Mouse (Mus musculus): ENCODE results near the gene Tmem132b. TPM values are rescaled to one million over a fixed set of nuclear protein-coding genes. Genes with fewer than 3 reads are reported as not detected.

Gene Tmem132b
- polyA plus RNA-seq, 1 experiment from 2014 or later, result 8.1 TPM

DNA sequence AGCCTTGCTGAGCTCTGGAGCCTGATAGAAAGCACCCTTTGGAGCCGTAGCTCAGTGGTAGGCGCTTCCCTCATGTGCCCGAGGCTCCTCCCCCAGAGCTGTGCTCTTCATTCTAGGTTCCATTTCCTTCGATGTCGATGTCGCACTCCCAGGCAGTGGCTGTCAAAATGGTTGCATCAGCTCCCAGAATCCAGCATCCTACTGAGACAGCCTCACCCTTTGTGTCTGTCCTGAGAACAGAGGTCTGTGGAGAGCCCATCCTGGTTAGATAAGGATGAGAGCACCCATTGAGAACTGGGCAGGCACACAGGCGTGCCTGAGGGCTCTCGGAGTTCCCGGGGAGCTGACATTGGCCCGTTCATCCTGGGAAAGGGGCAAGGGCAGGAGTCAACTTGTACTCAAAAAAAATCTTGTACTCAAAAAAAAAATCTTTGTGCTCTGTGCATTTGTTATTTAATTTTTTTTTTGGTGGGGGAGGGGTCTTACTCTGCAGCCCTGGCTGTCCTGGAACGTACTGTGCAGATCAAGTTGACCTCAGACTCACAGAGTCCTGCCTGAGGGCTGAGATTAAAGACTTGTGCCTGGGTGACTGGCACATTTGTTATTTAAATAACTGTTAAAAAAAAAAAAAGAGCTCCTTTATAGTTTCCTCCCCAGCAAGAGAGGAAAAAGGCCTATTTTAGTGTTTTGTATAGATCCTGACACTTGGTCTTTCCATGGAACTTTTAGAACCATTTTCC is 18.3 kb downstream of the Tmem132b start:
- Histone ChIP-seq H3K9ac (no peak overlapping the region), H3K4me1 (peaks cover 21% of the 10 kb centered on the region), H3K27me3 (replicated peaks) (no peaks in the 10 kb centered on the region), H3K36me3 (replicated peaks) (no peaks in the 10 kb centered on the region), H3K4me3 (no peak overlapping the region), H3K9me3 (no peaks in the 10 kb centered on the region), H3K4me2 (no peak overlapping the region), H3K27ac (no peak overlapping the region)
- 11% methylated on average over 11 of the region's 11 CpGs for WGBS
- no peak for ATAC-seq (replicated peaks)

DNA sequence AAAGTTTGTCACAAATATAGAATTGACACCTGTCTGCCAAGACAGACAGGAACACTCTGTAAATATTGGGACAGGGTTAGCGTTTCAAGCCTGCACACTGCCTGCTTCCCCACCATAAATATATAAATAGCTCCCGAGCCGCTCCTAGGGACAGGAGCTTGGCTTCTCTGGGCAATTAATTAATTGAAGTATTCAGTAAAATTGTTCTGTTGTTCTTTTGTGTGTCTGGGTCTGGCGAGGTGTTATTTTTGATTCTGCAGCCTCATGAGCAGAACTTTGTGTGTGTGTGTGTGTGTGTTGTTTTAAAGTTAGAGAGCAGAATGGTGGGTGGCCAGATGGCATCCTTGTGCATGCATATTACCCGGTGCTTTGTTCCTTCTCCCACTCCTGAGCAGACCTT is 24.2 kb downstream of the Tmem132b start:
- no peaks in the 10 kb centered on the region for H3K4me1 ChIP-seq
- H3K27ac ChIP-seq, result no peak overlapping the region
- no peak for ATAC-seq (replicated peaks)
- H3K36me3 ChIP-seq (replicated peaks), result no peaks in the 10 kb centered on the region
- H3K27me3 ChIP-seq (replicated peaks), result no peaks in the 10 kb centered on the region
- H3K4me2 ChIP-seq, result no peak overlapping the region
- 90% methylated on average over 5 of the region's 5 CpGs for WGBS
- H3K4me3 ChIP-seq, result no peak overlapping the region
- no peak overlapping the region for H3K9ac ChIP-seq
- H3K9me3 ChIP-seq, result no peaks in the 10 kb centered on the region

DNA sequence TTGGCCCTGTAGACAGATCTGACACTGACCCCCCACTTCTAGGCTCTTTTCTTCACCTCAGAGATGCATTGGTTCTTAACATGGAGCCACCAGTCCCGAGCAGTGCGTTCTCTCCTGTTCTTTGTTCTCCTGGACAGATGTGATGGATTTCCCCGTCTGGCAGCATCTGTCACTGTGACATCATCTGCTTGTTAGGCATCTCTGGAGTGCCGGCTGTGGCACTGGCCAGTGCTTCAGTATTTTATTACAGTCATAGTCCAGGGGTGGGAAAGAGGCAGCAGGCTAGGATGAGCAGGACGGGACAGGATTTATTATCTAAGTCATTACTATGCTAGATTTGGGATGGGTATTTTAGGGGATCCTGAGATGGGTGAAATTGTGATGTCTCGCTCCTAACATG is 31.9 kb downstream of the Tmem132b start:
- Histone ChIP-seq H3K9me3 (no peaks in the 10 kb centered on the region), H3K27ac (no peak overlapping the region), H3K9ac (no peak overlapping the region), H3K4me3 (no peak overlapping the region), H3K27me3 (replicated peaks) (no peaks in the 10 kb centered on the region), H3K4me1 (no peaks in the 10 kb centered on the region), H3K4me2 (no peak overlapping the region), H3K36me3 (replicated peaks) (no peaks in the 10 kb centered on the region)
- WGBS, result 58% methylated on average over 6 of the region's 6 CpGs
- no peak for ATAC-seq (replicated peaks)

DNA sequence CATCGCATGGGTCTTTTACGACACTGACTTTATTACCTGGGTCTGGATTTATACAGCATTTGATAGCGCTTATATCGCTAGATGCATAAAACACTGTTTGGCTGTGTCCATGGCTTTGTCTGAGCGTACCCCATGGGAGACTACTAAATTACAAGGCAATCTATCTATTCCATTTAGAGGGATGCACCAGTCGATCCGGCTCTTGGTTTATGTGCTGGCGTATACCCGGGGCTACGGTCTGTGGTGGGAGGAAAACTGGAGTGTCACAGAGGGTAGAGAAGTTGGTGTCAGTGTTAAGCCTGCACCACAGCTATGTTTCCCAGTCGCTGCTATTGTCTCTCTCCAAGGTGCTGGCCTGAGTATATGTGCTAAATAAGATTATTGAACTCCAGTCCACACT is 34.2 kb downstream of the Tmem132b start:
- no peak for ATAC-seq (replicated peaks)
- Histone ChIP-seq H3K9me3 (no peaks in the 10 kb centered on the region), H3K4me3 (no peak overlapping the region), H3K27me3 (replicated peaks) (no peaks in the 10 kb centered on the region), H3K9ac (no peak overlapping the region), H3K36me3 (replicated peaks) (no peaks in the 10 kb centered on the region), H3K4me2 (no peak overlapping the region), H3K4me1 (no peaks in the 10 kb centered on the region), H3K27ac (no peak overlapping the region)
- WGBS, result 76% methylated on average over 11 of the region's 11 CpGs

DNA sequence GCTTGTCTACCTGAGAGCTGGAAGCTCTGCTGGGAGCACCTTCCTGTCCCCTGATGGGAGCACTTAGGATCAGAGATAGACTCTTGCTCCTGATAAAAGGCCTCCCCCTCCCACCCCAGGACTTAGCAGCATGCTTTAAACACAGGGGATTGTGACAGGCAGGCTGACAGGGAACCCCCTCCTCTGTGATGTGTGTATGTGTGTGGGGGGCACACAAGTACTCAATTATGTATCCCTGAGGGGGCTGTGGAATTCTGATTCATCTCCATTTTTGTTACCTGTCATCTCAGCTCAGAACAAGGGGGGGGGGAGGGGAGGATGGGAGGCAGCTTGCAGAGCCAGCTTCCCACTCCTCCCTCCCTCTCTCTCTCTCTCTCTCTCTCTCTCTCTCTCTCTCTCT is 36.9 kb downstream of the Tmem132b start:
- no peaks in the 10 kb centered on the region for H3K27me3 ChIP-seq (replicated peaks)
- H3K9me3 ChIP-seq, result no peaks in the 10 kb centered on the region
- H3K4me3 ChIP-seq, result no peak overlapping the region
- no peak for ATAC-seq (replicated peaks)
- H3K27ac ChIP-seq, result no peak overlapping the region
- H3K4me1 ChIP-seq, result no peaks in the 10 kb centered on the region
- H3K4me2 ChIP-seq, result no peak overlapping the region
- H3K9ac ChIP-seq, result no peak overlapping the region
- H3K36me3 ChIP-seq (replicated peaks), result no peaks in the 10 kb centered on the region

- Histone ChIP-seq H3K27ac (no peak overlapping the region), H3K4me3 (no peak overlapping the region), H3K4me1 (peaks cover 13% of the 10 kb centered on the region; the same call in 1 of the 2 replicates), H3K27me3 (replicated peaks) (no peaks in the 10 kb centered on the region), H3K9me3 (no peaks in the 10 kb centered on the region), H3K9ac (no peak overlapping the region), H3K4me2 (no peak overlapping the region), H3K36me3 (replicated peaks) (no peaks in the 10 kb centered on the region)
- ATAC-seq (replicated peaks), result no peak
- 89% methylated on average over 5 of the region's 5 CpGs for WGBS
Observed at GRCm38 (mm10) chr5:125572011-125572410, 40.4 kb downstream of the Tmem132b start.

GRCm38 (mm10) chr5:125574886-125575285 is 43.3 kb downstream of the Tmem132b start:
- no peaks in the 10 kb centered on the region for H3K9me3 ChIP-seq
- no peak overlapping the region for H3K27ac ChIP-seq
- H3K27me3 ChIP-seq (replicated peaks), result no peaks in the 10 kb centered on the region
- peaks cover 13% of the 10 kb centered on the region; the same call in 1 of the 2 replicates for H3K4me1 ChIP-seq
- H3K4me3 ChIP-seq, result no peak overlapping the region
- WGBS, result 3% methylated on average over 8 of the region's 8 CpGs
- no peak for ATAC-seq (replicated peaks)
- H3K9ac ChIP-seq, result no peak overlapping the region
- H3K36me3 ChIP-seq (replicated peaks), result no peaks in the 10 kb centered on the region
- H3K4me2 ChIP-seq, result no peak overlapping the region

GRCm38 (mm10) chr5:125575866-125576265 is 44.3 kb downstream of the Tmem132b start:
- Histone ChIP-seq H3K36me3 (replicated peaks) (no peaks in the 10 kb centered on the region), H3K4me2 (no peak overlapping the region), H3K4me3 (no peak overlapping the region), H3K27ac (no peak overlapping the region), H3K27me3 (replicated peaks) (no peaks in the 10 kb centered on the region), H3K9me3 (no peaks in the 10 kb centered on the region), H3K4me1 (peaks cover 13% of the 10 kb centered on the region; the same call in 1 of the 2 replicates), H3K9ac (no peak overlapping the region)
- 91% methylated on average over 2 of the region's 2 CpGs for WGBS
- no peak for ATAC-seq (replicated peaks)

- no peaks in the 10 kb centered on the region for H3K36me3 ChIP-seq (replicated peaks)
- 86% methylated on average over 13 of the region's 13 CpGs for WGBS
- peaks cover 13% of the 10 kb centered on the region; the same call in 1 of the 2 replicates for H3K4me1 ChIP-seq
- no peak overlapping the region for H3K4me2 ChIP-seq
- no peak for ATAC-seq (replicated peaks)
- no peak overlapping the region for H3K27ac ChIP-seq
- H3K4me3 ChIP-seq, result no peak overlapping the region
- H3K9ac ChIP-seq, result no peak overlapping the region
- H3K27me3 ChIP-seq (replicated peaks), result no peaks in the 10 kb centered on the region
- H3K9me3 ChIP-seq, result no peaks in the 10 kb centered on the region
Observed at GRCm38 (mm10) chr5:125578661-125579060, 47.1 kb downstream of the Tmem132b start.

- Histone ChIP-seq H3K27me3 (replicated peaks) (no peaks in the 10 kb centered on the region), H3K4me3 (no peak overlapping the region), H3K9ac (no peak overlapping the region), H3K9me3 (no peaks in the 10 kb centered on the region), H3K27ac (no peak overlapping the region), H3K36me3 (replicated peaks) (no peaks in the 10 kb centered on the region), H3K4me2 (no peak overlapping the region), H3K4me1 (peaks cover 11% of the 10 kb centered on the region; the same call in 1 of the 2 replicates)
- WGBS, result 48% methylated on average over 4 of the region's 4 CpGs
- no peak for ATAC-seq (replicated peaks)
Observed at GRCm38 (mm10) chr5:125579153-125579552, 47.6 kb downstream of the Tmem132b start.

DNA sequence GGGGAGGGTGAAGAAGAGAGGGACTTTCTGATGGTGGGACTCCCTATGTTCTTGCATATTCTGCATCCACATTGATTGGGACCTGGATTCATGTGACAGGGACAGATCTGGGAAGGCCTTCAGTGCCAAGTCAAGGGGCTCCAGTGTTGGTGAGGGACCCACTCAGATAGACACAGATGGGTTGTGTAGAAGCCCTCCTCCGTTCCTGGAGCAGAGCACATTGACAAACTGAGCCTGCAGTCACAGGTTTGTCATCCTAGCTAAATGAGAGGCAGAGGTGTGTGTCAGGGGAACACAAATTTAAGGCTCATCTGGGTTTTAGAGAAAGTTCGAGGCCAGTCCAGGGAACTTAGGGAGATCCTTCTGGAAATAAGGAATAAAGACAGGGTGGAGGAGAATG is 51.7 kb downstream of the Tmem132b start:
- Histone ChIP-seq H3K4me3 (no peak overlapping the region), H3K9ac (no peak overlapping the region), H3K4me2 (no peak overlapping the region), H3K9me3 (no peaks in the 10 kb centered on the region), H3K4me1 (no peaks in the 10 kb centered on the region), H3K27me3 (replicated peaks) (no peaks in the 10 kb centered on the region), H3K27ac (no peak overlapping the region), H3K36me3 (replicated peaks) (no peaks in the 10 kb centered on the region)
- no peak for ATAC-seq (replicated peaks)
- 74% methylated on average over 2 of the region's 2 CpGs for WGBS

GRCm38 (mm10) chr5:125583836-125584235 is 52.3 kb downstream of the Tmem132b start:
- no peaks in the 10 kb centered on the region for H3K9me3 ChIP-seq
- 70% methylated on average over 8 of the region's 8 CpGs for WGBS
- H3K36me3 ChIP-seq (replicated peaks), result no peaks in the 10 kb centered on the region
- H3K9ac ChIP-seq, result no peak overlapping the region
- no peak overlapping the region for H3K4me2 ChIP-seq
- no peaks in the 10 kb centered on the region for H3K27me3 ChIP-seq (replicated peaks)
- no peak for ATAC-seq (replicated peaks)
- H3K4me1 ChIP-seq, result peaks cover 2% of the 10 kb centered on the region; the same call in 1 of the 2 replicates
- H3K27ac ChIP-seq, result no peak overlapping the region
- H3K4me3 ChIP-seq, result no peak overlapping the region

DNA sequence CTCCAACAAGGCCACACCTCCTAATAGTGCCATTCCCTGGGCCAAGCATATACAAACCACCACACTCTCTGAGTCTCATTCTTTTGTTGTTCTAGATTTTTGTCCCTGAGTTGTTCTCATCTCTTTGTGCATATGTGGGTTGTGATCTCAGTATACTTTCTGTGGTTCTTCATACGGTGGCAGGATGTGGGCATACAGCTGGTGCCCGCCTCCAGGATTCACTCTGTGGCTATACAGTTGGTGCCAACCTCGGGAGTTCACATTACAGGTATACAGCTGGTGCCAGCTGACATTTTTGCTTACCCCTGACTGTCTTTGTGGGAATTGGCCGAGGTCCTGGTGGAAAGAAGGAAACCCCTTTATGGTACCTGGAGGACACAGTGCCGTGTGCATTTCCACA is 53.6 kb downstream of the Tmem132b start:
- no peak for ATAC-seq (replicated peaks)
- Histone ChIP-seq H3K4me1 (peaks cover 11% of the 10 kb centered on the region), H3K4me2 (no peak overlapping the region), H3K4me3 (no peak overlapping the region), H3K36me3 (replicated peaks) (no peaks in the 10 kb centered on the region), H3K27ac (no peak overlapping the region), H3K9me3 (no peaks in the 10 kb centered on the region), H3K9ac (no peak overlapping the region), H3K27me3 (replicated peaks) (no peaks in the 10 kb centered on the region)
- 88% methylated on average over 5 of the region's 5 CpGs for WGBS

All from midbrain, embryonic 15.5 days (tissue).